Mouse (Mus musculus) myocyte (in vitro differentiated cells): ENCODE measurements around the gene Kpna4. TPM values are rescaled to one million over a fixed set of nuclear protein-coding genes. Genes with fewer than 3 reads are reported as not detected.

Source experiments
- H3K27me3 ChIP-seq: one replicate; pipeline ENCODE4 v1.6.1; 2011; ENCODE audit not compliant: control insufficient read depth, insufficient read depth, insufficient read length
- H3K36me3 ChIP-seq: one replicate; pipeline ENCODE4 v1.6.1; 2011; ENCODE audit not compliant: control insufficient read depth, insufficient read depth
- H3K4me2 ChIP-seq: one replicate; pipeline ENCODE4 v1.6.1; 2011; ENCODE audit warnings: low read depth, control low read depth
- H3K4me3 ChIP-seq: one replicate; pipeline ENCODE4 v1.5.1; 2011; ENCODE audit warnings: mild to moderate bottlenecking, control low read depth, moderate library complexity
- H3K79me2 ChIP-seq: one replicate; pipeline ENCODE4 v1.6.1; 2011; ENCODE audit not compliant: control insufficient read depth, insufficient read depth
- H3ac ChIP-seq: one replicate; pipeline ENCODE4 v1.6.1; 2011; ENCODE audit not compliant: control insufficient read depth, insufficient read length
- CEBPB ChIP-seq: IDR thresholded peaks from 2 replicates; pipeline ENCODE4 v1.6.1; 2011; ENCODE audit warnings: mild to moderate bottlenecking, moderate library complexity; ENCODE audit not compliant: poor library complexity, insufficient read depth, severe bottlenecking
- E2F4 ChIP-seq: IDR thresholded peaks from one replicate; pipeline ENCODE4 v1.6.1; 2011; ENCODE audit warnings: mild to moderate bottlenecking, control low read depth, moderate library complexity; ENCODE audit not compliant: insufficient read depth
- MAX ChIP-seq: IDR thresholded peaks from one replicate; pipeline ENCODE4 v1.6.1; 2011; ENCODE audit warnings: low read depth, mild to moderate bottlenecking, control low read depth
- MYOD1 ChIP-seq, 3 experiments: IDR thresholded peaks; one replicate each; pipeline ENCODE4 v1.6.1; 2011; ENCODE audit warnings: control low read depth in 2 of 3, low read depth in 2 of 3, mild to moderate bottlenecking in 2 of 3, moderate library complexity in 1 of 3; ENCODE audit not compliant: insufficient read length in 2 of 3, control insufficient read depth in 1 of 3
- MYOG ChIP-seq, 3 experiments: IDR thresholded peaks; one replicate each; pipeline ENCODE4 v1.6.1; 2011; ENCODE audit warnings: control low read depth in 2 of 3, low read depth in 2 of 3, mild to moderate bottlenecking in 2 of 3; ENCODE audit not compliant: insufficient read length in 2 of 3, control insufficient read depth in 1 of 3, insufficient read depth in 1 of 3
- POLR2A ChIP-seq: IDR thresholded peaks from one replicate; pipeline ENCODE4 v1.6.1; 2011; ENCODE audit warnings: low read depth, mild to moderate bottlenecking, control low read depth, moderate library complexity; ENCODE audit not compliant: insufficient read length
- POLR2AphosphoS2 ChIP-seq: IDR thresholded peaks from one replicate; pipeline ENCODE4 v1.6.1; 2011; ENCODE audit warnings: low read depth, control low read depth; ENCODE audit not compliant: insufficient read length
- REST ChIP-seq: IDR thresholded peaks from one replicate; pipeline ENCODE4 v1.6.1; 2011; ENCODE audit warnings: mild to moderate bottlenecking, control low read depth, moderate library complexity; ENCODE audit not compliant: insufficient read depth, insufficient read length
- SRF ChIP-seq: IDR thresholded peaks from one replicate; pipeline ENCODE4 v1.6.1; 2011; ENCODE audit warnings: low read depth; ENCODE audit not compliant: control insufficient read depth, insufficient read length
- TCF12 ChIP-seq: IDR thresholded peaks from one replicate; pipeline ENCODE4 v1.6.1; 2011; ENCODE audit warnings: mild to moderate bottlenecking, control low read depth; ENCODE audit not compliant: poor library complexity, insufficient read depth, severe bottlenecking
- TCF3 ChIP-seq: IDR thresholded peaks from one replicate; pipeline ENCODE4 v1.6.1; 2011; ENCODE audit warnings: low read depth, control low read depth; ENCODE audit not compliant: insufficient read length
- USF1 ChIP-seq: IDR thresholded peaks from one replicate; pipeline ENCODE4 v1.6.1; 2011; ENCODE audit warnings: low read depth, mild to moderate bottlenecking, control low read depth, moderate library complexity
- polyA plus RNA-seq: library from polyadenylated mRNA; unstranded; fragments of >200 nt; fragmentation: generic; extraction: Trizol; gene quantifications from one replicate; pipeline ENCODE4 v1.2.1, GENCODE M21; 2012; ENCODE audit warnings: missing spikeins

Gene Kpna4
- polyA plus RNA-seq, 1 experiment, result 23.0 TPM

DNA sequence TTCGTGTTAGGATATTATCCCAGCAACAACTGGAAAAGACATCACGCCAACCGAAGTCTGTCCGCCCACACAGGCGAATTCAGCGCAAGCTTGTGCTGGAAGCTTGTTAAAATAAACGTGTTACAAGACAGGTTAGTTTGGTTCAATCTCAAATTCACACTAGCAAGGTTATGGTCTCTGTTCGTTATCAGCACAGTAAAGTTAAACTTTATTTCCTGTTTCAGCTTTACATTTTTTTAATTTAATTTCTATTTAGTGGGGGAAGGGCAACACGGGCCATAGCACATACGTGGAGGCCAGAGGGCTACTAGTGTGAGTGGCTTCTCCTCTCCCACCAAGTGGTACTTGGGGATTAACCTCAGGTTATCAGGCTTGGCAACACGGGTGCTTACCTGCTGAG, 75.0 kb downstream of the Kpna4 start:
- H3K4me3 ChIP-seq, result no peak overlapping the region
- H3K79me2 ChIP-seq, result no peaks in the 10 kb centered on the region
- H3K4me2 ChIP-seq, result no peak overlapping the region
- TF ChIP-seq TCF3, result no peak
- TF ChIP-seq REST, result no peak
- no peak for TF ChIP-seq MYOD1 (IDR thresholded peaks at IDR 0.05; ENCODE audit: control insufficient read depth in 1 of 3, insufficient read length in 2 of 3, low read depth in 2 of 3)
- no peak for TF ChIP-seq MAX
- TF ChIP-seq SRF, result no peak
- no peak for TF ChIP-seq E2F4
- no peak for TF ChIP-seq MYOG (IDR thresholded peaks at IDR 0.05; ENCODE audit: control insufficient read depth in 1 of 3, insufficient read depth in 1 of 3, insufficient read length in 2 of 3, low read depth in 2 of 3)
- TF ChIP-seq POLR2A, result no peak
- no peak for TF ChIP-seq TCF12
- no peak for TF ChIP-seq USF1
- TF ChIP-seq POLR2AphosphoS2, result no peak
- no peak for TF ChIP-seq CEBPB
- H3K27me3 ChIP-seq, result no peaks in the 10 kb centered on the region
- H3ac ChIP-seq, result no peak overlapping the region
- H3K36me3 ChIP-seq, result no peaks in the 10 kb centered on the region

DNA sequence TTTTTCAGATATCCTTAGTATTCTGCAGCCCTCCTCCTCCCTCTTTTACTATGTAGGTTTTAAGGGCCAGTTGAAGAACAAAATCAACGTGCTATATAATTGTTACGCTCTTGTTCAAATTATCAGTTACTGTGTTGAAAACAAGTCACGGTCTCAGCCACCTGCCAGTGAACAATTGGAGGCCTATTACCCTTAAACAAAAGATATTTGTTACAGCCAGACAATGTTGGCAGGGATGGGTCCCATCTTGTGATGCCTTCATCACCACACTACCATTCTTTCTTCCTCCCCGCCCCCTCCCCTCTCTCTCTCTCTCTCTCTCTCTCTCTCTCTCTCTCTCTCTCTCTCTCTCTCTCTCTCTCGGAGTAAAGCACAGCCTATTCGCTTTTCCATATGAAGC, 77.9 kb downstream of the Kpna4 start:
- Histone ChIP-seq H3K79me2 (peaks cover 4% of the 10 kb centered on the region), H3K4me2 (no peak overlapping the region), H3K27me3 (no peaks in the 10 kb centered on the region), H3K4me3 (no peak overlapping the region), H3K36me3 (no peaks in the 10 kb centered on the region), H3ac (no peak overlapping the region)
- TF ChIP-seq SRF (no peak), CEBPB (no peak), POLR2AphosphoS2 (no peak), REST (no peak), MYOG (IDR thresholded peaks at IDR 0.05; ENCODE audit: control insufficient read depth in 1 of 3, insufficient read depth in 1 of 3, insufficient read length in 2 of 3, low read depth in 2 of 3) (no peak), TCF12 (no peak), TCF3 (no peak), USF1 (no peak), MYOD1 (IDR thresholded peaks at IDR 0.05; ENCODE audit: control insufficient read depth in 1 of 3, insufficient read length in 2 of 3, low read depth in 2 of 3) (no peak), MAX (no peak), POLR2A (no peak), E2F4 (no peak)

GRCm38 (mm10) chr3:69047684-69048083, 79.2 kb downstream of the Kpna4 start:
- Histone ChIP-seq H3ac (no peak overlapping the region), H3K4me2 (no peak overlapping the region), H3K36me3 (peaks cover 3% of the 10 kb centered on the region), H3K27me3 (no peaks in the 10 kb centered on the region), H3K4me3 (no peak overlapping the region), H3K79me2 (peaks cover 17% of the 10 kb centered on the region)
- TF ChIP-seq MYOG (IDR thresholded peaks at IDR 0.05; ENCODE audit: control insufficient read depth in 1 of 3, insufficient read depth in 1 of 3, insufficient read length in 2 of 3, low read depth in 2 of 3) (no peak), E2F4 (no peak), MYOD1 (IDR thresholded peaks at IDR 0.05; ENCODE audit: control insufficient read depth in 1 of 3, insufficient read length in 2 of 3, low read depth in 2 of 3) (no peak), TCF12 (no peak), POLR2A (no peak), POLR2AphosphoS2 (no peak), MAX (no peak), CEBPB (no peak), TCF3 (no peak), USF1 (no peak), REST (no peak), SRF (no peak)

- Histone ChIP-seq H3K79me2 (peaks cover 29% of the 10 kb centered on the region), H3ac (no peak overlapping the region), H3K4me3 (peak overlapping the region; percentile 59), H3K4me2 (peak overlapping the region; percentile 99), H3K36me3 (peaks cover 13% of the 10 kb centered on the region), H3K27me3 (no peaks in the 10 kb centered on the region)
- TF ChIP-seq POLR2A, result no peak
- no peak for TF ChIP-seq TCF3
- no peak for TF ChIP-seq CEBPB
- TF ChIP-seq SRF, result no peak
- no peak for TF ChIP-seq POLR2AphosphoS2
- no peak for TF ChIP-seq REST
- TF ChIP-seq USF1, result no peak
- TF ChIP-seq MYOG (IDR thresholded peaks at IDR 0.05; ENCODE audit: control insufficient read depth in 1 of 3, insufficient read depth in 1 of 3, insufficient read length in 2 of 3, low read depth in 2 of 3), result no peak
- TF ChIP-seq TCF12, result no peak
- no peak for TF ChIP-seq MAX
- no peak for TF ChIP-seq MYOD1 (IDR thresholded peaks at IDR 0.05; ENCODE audit: control insufficient read depth in 1 of 3, insufficient read length in 2 of 3, low read depth in 2 of 3)
Measured at GRCm38 (mm10) chr3:69046509-69046908, 80.4 kb downstream of the Kpna4 start.

GRCm38 (mm10) chr3:69045750-69046149, 81.2 kb downstream of the Kpna4 start:
- no peak for TF ChIP-seq POLR2AphosphoS2
- TF ChIP-seq E2F4, result no peak
- no peak for TF ChIP-seq TCF3
- TF ChIP-seq REST, result no peak
- TF ChIP-seq POLR2A, result no peak
- no peak for TF ChIP-seq SRF
- no peak for TF ChIP-seq USF1
- TF ChIP-seq TCF12, result no peak
- TF ChIP-seq MYOG (IDR thresholded peaks at IDR 0.05; ENCODE audit: control insufficient read depth in 1 of 3, insufficient read depth in 1 of 3, insufficient read length in 2 of 3, low read depth in 2 of 3), result no peak
- no peak for TF ChIP-seq MAX
- Histone ChIP-seq H3ac (no peak overlapping the region), H3K27me3 (no peaks in the 10 kb centered on the region), H3K4me2 (peak overlapping the region; percentile 99), H3K36me3 (peaks cover 17% of the 10 kb centered on the region), H3K79me2 (peaks cover 36% of the 10 kb centered on the region), H3K4me3 (peak overlapping the region; percentile 59)
